Mouse (Mus musculus) c-Kit-positive CD71-negative TER-119-negative erythroid progenitor cells, embryonic 14.5 days (primary cell): Measurements from ENCODE around the gene Spock1.
A peak's percentile ranks its signal among the peaks of the same experiment; 100 is the strongest.

Experiments
- DNase-seq: peaks from one replicate; pipeline ENCODE4 v3.0.0-alpha.2; 2013; ENCODE audit warnings: low read depth

Spock1 gene

GRCm38 (mm10) chr13:57908266-57908582, at the start of gene Spock1:
TSS of gene Spock1 (minus strand) at chr13:57908332.
- DNase-seq = peak; percentile 37

GRCm38 (mm10) chr13:57950091-57950490, 42.0 kb upstream of the Spock1 start:
- no peak for DNase-seq

- no peak for DNase-seq
Observed at GRCm38 (mm10) chr13:57949513-57949912, 41.4 kb upstream of the Spock1 start.

GRCm38 (mm10) chr13:57945197-57945596, 37.1 kb upstream of the Spock1 start:
- DNase-seq = no peak

DNA sequence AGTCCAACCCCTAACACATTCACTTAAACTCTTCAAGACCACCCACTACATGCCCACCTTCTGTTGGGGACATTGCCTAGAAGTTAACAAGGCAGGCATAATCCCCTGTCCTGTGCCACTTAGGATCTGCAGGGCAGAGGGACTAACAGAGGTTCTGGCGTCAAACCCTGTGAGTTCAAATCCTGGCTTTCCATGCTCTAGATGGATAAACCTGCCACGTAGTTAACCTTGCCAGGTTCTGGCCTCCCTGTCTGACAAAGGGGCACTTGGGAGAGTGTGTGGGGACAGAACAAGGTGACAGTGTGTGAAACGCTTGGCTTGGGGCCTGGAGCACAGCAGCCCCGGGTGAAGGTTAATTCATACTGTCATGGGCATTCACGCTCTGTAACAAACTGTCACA, 36.3 kb upstream of the Spock1 start:
- no peak for DNase-seq

GRCm38 (mm10) chr13:57943900-57944299, 35.8 kb upstream of the Spock1 start:
- no peak for DNase-seq

- no peak for DNase-seq
Observed at GRCm38 (mm10) chr13:57937463-57938229, 29.5 kb upstream of the Spock1 start.

- DNase-seq = no peak
Observed at GRCm38 (mm10) chr13:57931998-57932397, 23.9 kb upstream of the Spock1 start.

DNA sequence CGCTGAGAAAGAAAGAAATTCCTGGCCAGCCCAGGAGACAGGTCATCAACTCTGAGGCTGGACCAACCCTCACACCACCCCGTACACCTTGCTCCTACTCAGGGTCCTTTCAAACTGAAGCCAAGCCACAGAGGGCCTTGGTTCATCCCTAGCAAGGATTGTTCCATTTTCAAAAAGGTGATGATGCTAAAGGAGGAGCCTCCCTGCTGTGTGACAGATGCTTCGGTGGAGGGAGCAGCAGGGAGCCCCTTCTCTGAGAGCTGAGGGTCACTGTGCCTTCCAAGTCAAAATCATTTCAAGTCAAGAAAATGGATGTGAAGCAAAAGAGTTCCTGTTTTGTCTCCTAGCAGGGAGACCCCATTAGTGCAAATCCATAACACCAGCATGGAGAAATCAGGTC, 23.2 kb upstream of the Spock1 start:
- DNase-seq = no peak

DNA sequence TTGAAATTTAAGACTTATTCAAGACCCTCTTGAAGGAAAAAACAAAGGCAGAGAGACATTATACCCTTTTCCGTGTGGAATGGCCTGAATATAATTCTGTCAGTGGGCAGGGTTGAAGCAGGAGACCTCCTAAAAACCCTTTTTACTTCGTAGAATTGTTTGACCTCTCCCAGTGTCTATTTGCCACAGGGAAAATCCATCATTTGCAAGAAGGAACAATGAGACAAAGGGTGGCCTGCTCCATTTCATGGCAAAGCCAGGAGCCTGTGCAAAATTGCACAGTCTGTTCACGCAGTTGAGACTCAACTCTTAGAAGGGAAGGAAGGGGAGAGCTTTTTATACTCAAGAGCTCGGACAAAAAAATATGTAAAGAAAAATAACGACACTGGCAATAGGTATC, 22.6 kb upstream of the Spock1 start:
- DNase-seq = no peak

DNA sequence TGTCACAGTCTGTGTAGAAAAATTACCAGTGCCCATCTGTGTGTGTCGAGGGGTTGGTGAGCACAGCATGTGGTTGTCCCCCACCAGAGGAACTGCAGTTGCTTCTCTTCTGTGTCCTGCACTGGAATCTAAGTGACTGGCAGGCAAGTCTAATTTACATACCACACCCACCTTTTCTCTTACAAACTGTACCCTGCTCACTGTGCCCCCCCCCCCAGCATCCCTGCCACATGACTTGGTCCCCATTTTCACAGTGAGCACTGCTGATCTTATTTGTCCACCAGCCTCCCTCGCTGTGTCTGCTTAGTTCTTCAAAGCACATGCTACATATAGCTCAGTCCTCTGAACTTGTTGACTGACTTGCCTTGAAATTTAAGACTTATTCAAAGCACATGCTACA, 22.2 kb upstream of the Spock1 start:
- no peak for DNase-seq

DNA sequence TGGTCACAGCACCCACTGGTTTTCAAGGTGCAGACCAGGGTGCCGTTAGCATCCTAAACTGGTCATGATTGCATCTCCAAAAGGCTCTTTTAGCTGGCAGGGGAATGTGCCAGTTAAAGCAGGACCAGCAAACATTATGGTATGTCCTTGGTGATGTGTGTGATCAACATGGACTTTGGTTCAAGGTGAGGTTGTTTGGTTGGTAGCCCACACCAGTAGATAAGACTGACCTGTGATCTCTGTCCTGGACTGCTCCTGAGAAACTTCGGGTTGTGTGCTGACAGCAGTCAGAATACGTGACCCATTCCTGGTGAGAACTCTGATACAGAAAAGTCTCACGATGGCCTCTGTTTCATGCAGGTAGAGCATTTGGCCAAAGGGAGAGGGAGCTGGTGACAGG, 11.8 kb upstream of the Spock1 start:
- DNase-seq = no peak

GRCm38 (mm10) chr13:57911171-57911570, 3.0 kb upstream of the Spock1 start:
- DNase-seq = no peak

DNA sequence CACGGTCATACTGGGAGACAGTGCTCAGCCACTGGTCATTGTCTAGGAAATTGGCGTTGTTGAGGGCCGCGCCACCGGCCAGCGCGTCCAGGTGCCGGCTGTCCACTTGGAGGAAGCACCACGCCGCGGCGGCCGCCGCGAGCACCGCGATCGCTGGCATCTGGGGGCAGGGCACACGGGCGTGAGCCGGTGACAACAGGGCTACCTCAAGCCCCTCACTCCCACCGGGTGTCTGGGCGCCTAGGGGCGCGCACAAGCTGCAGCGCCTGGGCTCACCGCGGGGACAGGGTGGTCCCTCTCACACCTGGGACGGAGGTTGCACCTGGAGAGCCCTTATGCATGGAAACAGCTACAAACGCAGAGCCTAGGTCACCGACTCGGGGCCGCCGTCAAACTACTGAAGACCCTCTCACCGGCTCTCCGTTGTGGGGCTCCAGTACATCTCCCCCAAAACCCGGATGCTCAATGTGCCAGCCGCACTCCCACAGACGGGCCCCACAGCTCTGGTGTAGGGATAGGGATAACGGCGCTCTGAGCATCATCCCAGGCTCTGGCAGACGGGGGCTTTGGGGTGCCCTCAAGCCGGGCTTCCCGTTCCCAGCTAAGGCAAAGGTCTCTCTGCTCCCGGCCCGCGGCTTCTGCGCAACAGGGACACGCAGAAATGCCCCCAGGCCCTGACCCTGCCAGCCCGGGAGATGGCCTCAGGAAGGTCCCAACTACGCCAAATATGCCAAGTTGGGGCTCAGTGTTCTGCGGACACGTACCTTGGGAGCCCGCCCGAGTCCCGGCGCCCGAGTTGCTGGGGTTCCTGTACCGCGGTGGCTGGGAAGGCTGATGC, 485 bp downstream of the Spock1 start:
- DNase-seq = no peak

DNA sequence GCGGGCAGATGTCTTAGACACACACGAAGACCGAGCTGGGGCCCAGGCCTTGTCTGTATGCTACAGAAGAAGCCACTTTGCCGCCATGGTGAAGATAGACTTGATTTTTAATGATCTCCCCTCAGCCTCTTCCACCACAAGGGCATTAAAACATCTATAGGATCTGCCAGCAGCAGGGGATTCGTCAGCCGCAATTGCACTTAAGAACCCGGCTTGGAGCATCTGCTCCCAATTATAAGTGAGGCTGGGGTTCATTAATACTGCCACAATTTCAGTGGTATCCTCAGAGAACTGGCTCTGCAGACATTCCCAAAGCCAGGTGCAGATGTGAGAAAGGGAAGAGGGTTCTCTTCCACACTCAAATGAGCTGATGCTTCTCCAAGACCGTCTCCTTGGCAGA, 13.5 kb downstream of the Spock1 start:
- DNase-seq = no peak

DNA sequence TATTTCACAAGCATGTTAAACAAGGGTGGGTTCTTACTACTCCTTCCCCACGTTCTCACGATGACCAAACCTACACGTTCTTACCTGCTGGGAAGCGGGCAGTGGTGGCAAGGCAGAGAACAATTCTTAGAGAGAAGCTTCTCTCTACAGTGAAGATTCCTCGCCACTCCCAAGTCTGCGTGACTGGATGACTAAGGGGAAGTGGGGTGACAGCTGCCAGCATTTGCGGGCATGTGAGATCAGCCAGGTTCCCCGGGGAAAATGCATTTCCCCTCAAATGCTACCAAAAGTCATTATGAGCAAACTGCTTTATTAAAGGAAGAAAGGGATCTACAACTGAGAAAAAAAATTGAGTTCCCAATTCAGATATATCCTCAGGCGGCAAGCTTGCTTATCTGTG, 18.4 kb downstream of the Spock1 start:
- no peak for DNase-seq

- DNase-seq = no peak
Observed at GRCm38 (mm10) chr13:57889050-57889449, 19.1 kb downstream of the Spock1 start.

DNA sequence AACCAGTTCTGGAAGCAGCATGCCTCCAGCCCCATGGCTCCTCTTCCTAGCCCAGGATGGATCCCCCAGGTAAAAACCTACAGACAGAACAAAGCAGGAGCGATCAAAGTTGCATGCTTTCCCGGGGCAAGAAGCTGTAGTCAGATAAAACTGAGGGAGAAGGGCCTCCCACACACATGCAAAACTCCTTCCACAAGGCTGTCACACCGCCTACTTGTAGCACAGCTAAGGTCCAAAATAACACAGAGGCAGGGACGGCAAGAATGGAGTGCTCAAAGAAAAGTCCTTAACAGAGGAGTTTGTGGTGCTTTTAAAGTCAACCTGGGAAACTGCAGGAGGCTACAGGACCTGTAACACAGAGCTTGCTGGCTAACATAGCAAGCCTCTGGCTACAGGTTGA, 28.3 kb downstream of the Spock1 start:
- DNase-seq = no peak

DNA sequence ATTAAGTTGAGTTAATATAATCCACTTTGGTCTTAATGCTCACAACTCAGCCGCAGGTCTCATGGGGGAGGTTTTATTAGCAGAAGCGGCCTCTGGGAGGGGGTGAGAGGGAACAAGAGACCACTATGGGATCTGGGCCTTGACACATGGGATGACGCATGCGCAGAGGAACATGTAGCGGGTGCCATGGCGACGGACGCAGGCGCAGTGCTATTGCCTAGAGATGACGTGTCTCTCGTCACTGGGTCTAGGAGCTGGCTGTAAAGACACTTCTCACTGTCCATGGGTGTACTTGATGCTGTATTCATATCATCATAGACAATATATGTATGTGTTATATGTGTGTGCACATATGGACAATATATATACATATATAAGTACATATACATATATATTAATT, 29.3 kb downstream of the Spock1 start:
- DNase-seq = no peak

- no peak for DNase-seq
Observed at GRCm38 (mm10) chr13:57877782-57878181, 30.4 kb downstream of the Spock1 start.

- no peak for DNase-seq
Observed at GRCm38 (mm10) chr13:57876966-57877365, 31.2 kb downstream of the Spock1 start.

- no peak for DNase-seq
Observed at GRCm38 (mm10) chr13:57870058-57870457, 38.1 kb downstream of the Spock1 start.

- DNase-seq = no peak
Observed at GRCm38 (mm10) chr13:57867586-57867985, 40.5 kb downstream of the Spock1 start.

GRCm38 (mm10) chr13:57865029-57865428, 43.1 kb downstream of the Spock1 start:
- no peak for DNase-seq
